Mouse (Mus musculus) monocyte, adult 2 months (primary cell): Measurements from ENCODE around the gene Fam71e2.

Experiments used
- DNase-seq, 2 experiments: peaks; one replicate each; pipeline ENCODE4 v3.0.0; 2022; ENCODE audit warnings: low spot score in 2 of 2, low read depth in 1 of 2

The Fam71e2 gene

GRCm38 (mm10) chr7:4779921-4780320 lies 8.8 kb upstream of the Fam71e2 start:
- no peak for DNase-seq

GRCm38 (mm10) chr7:4777851-4778637 lies 6.9 kb upstream of the Fam71e2 start:
- no peak for DNase-seq

GRCm38 (mm10) chr7:4776861-4777830 lies 6.0 kb upstream of the Fam71e2 start:
- DNase-seq, result no peak

- no peak for DNase-seq
Measured at GRCm38 (mm10) chr7:4776131-4776530, 5.0 kb upstream of the Fam71e2 start.

GRCm38 (mm10) chr7:4764946-4765710 lies 6.0 kb downstream of the Fam71e2 start:
- no peak for DNase-seq

- no peak for DNase-seq
Measured at GRCm38 (mm10) chr7:4759670-4760069, 11.4 kb downstream of the Fam71e2 start.

GRCm38 (mm10) chr7:4752821-4753570 lies 18.1 kb downstream of the Fam71e2 start, which contains the start of gene Cox6b2:
Gene Cox6b2, minus strand, starts transcription at chr7:4753094.
- DNase-seq, result peak; percentile 38 to 45

GRCm38 (mm10) chr7:4751971-4752820 lies 18.9 kb downstream of the Fam71e2 start:
- no peak for DNase-seq

- DNase-seq, result no peak
Measured at GRCm38 (mm10) chr7:4749169-4749568, 21.9 kb downstream of the Fam71e2 start.

GRCm38 (mm10) chr7:4748321-4748720 lies 22.8 kb downstream of the Fam71e2 start:
- no peak for DNase-seq

- no peak for DNase-seq
Measured at GRCm38 (mm10) chr7:4747156-4747899, 23.8 kb downstream of the Fam71e2 start.

GRCm38 (mm10) chr7:4746326-4746980 lies 24.6 kb downstream of the Fam71e2 start:
- DNase-seq, result no peak

GRCm38 (mm10) chr7:4744886-4745285 lies 26.2 kb downstream of the Fam71e2 start:
- DNase-seq, result no peak

GRCm38 (mm10) chr7:4743354-4743753 lies 27.7 kb downstream of the Fam71e2 start:
- no peak for DNase-seq

- no peak for DNase-seq
Measured at GRCm38 (mm10) chr7:4742482-4742819, 28.7 kb downstream of the Fam71e2 start.

- no peak for DNase-seq
Measured at GRCm38 (mm10) chr7:4741672-4742481, 29.2 kb downstream of the Fam71e2 start.

GRCm38 (mm10) chr7:4741151-4741550 lies 30.0 kb downstream of the Fam71e2 start:
- peak; percentile 41 to 44 for DNase-seq
